Mouse (Mus musculus): ENCODE data around the gene Clcf1.
"Not testable (repeated sequence)": the region's sequence is repeated elsewhere in the genome, so short reads cannot be mapped to it uniquely, and the experiment has no call there.

Clcf1 gene

DNA sequence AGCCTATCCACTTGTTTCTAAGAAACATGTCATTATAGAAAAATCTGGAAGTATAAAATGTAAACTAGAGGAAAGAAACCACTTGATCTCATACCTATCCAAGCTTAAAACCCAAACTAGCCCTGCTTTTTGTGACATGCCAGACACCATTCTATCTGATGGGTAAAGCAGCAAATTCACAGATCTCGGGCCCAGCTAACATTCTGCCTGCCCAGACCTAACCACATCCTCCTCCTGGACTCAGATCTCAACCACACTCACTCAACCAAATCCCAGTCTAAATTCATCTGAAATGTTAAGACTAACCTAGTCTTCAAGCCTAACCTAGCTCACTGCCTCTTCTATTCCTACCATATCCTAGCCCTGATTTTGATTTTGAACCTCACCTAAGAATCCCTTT, 4.7 kb downstream of the Clcf1 start:
- no peak for DNase-seq (ENCODE audit: low spot score)

DNA sequence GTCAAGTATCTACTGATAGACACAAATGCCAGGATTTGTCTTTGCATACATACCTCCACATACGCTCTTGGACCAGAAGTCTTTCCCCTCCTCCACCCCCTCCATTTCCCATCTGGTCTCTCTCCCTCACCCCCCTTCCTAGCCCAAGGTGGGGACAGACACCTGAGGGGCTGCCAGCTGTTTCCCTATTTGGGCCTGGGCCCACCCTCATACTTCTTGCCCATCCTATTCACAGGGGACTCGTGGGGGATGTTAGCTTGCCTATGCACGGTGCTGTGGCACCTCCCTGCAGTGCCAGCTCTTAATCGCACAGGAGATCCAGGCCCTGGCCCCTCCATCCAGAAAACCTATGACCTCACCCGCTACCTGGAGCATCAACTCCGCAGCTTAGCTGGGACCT, 5.9 kb downstream of the Clcf1 start:
- no peak for DNase-seq (ENCODE audit: low spot score)

DNA sequence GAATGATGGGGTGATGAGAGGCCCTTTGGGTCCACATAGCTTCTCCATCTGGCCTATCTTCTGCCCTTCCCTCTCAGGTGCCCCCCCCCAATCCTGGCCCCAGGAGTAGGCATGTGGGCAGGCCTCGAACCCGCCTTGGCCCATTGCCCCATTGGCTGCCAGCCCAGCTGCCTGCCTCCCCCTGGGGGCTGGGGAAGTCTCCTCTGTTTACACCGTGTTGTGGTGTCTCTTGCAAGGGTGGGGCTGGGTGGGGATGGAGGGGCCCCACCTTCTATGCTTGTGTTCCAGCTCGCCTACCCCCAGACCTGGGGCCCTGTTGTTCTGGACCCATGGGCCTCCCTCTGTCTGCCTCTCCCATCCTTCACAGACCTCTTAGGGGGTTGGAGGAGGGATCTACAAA, 6.4 kb downstream of the Clcf1 start:
- DNase-seq (ENCODE audit: low spot score) = no peak

DNA sequence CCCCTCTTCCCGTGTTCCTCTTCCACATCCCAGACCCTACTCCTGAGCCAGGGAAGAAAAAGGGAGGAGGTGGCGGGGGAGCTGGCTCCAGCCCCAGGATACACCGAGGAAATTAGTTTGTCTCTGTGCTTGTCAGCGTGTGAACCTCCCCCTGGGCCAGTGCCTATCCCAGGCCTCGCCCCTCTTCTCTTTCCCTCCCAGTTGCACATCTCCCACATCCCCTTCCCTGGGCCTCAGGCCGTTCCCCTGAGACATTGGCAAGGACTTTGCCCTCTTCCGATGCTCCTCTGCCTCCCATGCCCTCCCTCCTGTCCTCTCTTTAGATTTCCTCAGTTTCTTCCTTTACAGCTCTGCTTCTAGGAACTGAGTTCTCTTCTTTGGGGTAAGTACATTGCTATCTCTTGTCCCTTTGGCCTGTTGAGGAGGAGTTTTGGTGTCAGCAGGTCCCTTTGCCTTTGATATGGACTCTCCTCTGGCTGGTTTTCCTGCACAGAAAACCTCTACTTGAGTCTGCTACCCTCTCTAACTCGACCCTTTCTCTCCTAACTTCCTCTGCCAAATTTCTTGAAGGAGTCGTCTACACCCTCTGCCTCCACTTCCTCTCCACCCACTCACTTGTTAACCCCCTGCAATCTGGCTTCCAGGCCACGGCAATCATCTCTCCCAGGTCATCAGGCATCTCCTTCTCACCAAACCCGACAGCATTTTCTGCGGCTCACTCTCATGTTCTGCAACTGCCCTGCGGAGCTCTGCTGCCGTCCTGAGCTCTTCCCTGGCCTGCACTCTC, 7.1 kb downstream of the Clcf1 start:
- DNase-seq (ENCODE audit: low spot score) = no peak

DNA sequence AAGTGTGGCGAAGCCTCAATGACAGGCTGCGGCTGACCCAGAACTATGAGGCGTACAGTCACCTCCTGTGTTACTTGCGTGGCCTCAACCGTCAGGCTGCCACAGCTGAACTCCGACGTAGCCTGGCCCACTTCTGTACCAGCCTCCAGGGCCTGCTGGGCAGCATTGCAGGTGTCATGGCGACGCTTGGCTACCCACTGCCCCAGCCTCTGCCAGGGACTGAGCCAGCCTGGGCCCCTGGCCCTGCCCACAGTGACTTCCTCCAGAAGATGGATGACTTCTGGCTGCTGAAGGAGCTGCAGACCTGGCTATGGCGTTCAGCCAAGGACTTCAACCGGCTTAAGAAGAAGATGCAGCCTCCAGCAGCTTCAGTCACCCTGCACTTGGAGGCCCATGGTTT, 8.1 kb downstream of the Clcf1 start:
- no peak for DNase-seq (ENCODE audit: low spot score)

DNA sequence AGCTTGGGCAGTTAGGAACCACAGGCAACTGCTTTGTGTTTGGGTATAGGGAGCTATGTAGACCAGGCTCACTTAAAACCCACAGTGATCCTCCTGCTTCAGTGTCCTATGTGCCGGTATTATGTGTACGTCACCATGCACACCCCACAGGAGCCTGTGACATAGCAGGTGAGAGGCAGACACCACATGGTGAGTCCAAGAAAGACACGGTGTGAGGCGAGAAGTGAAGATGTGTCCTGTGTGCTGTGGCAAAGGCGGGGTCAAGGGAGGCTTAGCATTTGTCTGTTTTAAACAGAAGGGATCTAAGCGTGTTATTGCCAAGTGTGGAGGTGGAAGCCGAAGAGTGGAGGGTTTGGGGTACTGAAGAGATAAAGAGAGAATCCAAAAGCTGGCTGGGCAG, 12.7 kb downstream of the Clcf1 start:
- DNase-seq (ENCODE audit: low spot score) = no peak

DNA sequence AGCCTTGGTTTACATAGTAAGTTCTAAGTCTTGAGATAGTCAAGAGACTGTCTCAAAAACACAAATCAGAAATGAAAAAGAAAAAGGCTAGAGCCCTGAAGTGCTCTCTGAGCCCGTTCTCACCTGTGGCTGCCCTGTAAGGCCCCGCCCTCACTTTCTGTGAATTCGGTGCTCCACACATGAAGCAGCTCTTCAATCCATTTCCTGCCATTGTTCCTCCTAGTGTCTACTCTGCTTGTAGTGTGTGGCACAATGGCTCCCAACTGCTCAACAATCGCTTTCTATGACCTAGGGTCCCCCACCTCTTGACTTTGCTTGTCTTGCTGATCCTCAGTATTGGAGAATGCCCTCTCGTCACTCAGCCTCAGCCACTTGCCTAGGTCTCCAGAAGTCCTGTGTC, 13.4 kb downstream of the Clcf1 start:
- no peak for DNase-seq (ENCODE audit: low spot score)

DNA sequence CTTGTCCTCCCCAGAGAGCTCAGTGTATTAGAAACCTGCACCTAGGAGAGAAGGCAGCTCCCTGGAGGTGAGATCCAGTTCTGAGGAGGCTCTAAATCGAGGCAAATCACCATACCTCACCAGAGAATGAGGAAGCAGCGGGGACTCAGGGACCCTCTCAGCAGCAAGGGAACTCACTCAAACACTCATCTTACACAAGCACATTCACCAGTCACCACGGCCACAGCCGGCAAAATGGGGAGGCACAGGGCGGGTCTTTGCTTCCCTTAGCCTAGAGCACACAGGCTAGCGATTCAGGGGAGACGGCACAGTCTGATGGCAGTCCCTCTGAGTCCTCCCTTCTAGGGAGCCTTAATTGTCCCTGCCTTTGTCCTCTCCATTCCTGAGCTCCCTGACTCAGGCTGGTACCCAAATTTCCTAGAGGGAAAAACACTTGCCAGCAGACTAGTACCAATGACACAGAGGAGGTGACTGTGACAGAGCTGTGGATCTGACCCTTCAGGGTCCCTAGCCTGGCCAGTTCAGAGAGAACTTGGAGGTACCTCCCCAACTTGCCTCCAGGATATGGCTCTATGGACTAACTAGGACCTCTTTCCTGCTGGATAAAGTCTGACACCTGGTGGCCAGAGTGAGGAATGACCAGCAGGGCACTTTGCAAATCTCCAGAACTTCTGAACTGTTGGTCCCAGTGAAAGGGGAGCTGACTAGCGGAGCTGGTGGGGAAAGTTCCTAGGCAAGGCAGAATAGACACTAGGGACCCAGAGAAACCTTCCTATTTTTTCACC, 14.0 kb downstream of the Clcf1 start:
- DNase-seq (ENCODE audit: low spot score) = no peak

DNA sequence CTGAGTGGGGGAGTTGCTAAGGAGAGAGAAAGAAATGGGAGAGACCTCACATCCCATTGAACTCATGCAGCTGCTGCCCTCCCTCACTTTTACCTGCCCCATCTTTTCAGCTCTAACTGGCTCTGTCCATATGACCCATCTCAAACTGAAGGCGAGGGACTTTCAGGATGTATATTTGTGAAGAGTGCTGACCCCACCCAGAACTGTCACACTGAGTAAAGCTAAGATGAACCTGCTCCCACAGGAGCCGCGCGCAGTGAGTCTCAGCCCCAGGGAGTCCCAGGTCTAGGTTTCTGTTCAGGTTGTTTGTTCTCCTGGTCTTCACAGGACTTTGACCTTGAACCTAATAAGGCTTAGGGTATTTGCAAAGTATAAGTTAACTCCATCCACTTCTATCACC, 14.9 kb downstream of the Clcf1 start:
- DNase-seq (ENCODE audit: low spot score) = no peak

DNA sequence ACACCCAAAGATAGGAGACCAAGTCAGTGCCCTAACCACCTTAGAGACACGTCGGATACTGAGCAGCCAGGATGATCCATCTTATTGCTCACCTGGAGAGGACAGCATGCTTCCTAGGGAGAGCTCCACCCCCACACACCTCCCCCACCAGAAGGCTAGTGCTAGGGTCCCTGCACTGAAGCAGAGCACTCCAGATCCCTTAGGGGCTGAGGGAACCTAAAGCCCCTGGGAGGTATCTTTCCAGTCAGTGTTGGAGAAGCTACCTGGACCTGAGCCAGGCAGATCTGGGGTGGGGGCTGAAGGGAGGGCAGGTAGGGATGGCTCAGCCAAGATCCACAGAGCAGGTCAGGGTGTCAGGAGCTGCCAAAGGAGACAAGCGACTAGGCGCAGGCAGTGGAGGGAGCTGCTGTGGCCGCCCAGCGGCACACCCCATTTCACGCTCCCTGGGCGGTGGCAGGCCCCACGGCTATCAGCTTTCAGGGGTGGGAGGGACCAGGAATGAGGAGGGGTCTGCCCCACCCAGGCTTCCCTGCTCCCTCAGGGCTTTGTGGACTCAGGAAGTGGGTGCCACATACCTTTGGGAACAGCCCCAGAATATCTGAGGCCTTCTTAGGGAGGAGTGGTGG, 15.5 kb downstream of the Clcf1 start:
- no peak for DNase-seq (ENCODE audit: low spot score)

DNA sequence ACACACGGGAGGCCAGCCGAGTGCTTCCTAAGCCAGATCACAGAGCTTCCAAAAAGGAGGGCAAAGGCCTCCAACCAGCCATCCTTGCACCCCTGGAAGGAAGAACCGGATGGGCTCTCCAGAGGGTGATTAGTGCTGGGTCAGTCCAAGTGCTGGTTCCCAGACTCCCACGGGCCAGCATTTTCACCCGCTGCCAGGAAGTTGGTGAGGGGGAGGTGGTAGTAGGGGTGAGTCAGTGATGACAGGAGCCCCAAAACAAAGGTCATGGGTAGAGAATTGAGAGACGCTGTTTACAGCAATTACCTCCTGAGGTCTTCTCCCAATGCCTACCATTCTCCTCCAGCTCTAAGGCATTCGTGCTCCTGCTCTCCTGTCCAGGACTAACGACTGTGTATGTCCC, 16.4 kb downstream of the Clcf1 start:
- DNase-seq (ENCODE audit: low spot score) = no peak

DNA sequence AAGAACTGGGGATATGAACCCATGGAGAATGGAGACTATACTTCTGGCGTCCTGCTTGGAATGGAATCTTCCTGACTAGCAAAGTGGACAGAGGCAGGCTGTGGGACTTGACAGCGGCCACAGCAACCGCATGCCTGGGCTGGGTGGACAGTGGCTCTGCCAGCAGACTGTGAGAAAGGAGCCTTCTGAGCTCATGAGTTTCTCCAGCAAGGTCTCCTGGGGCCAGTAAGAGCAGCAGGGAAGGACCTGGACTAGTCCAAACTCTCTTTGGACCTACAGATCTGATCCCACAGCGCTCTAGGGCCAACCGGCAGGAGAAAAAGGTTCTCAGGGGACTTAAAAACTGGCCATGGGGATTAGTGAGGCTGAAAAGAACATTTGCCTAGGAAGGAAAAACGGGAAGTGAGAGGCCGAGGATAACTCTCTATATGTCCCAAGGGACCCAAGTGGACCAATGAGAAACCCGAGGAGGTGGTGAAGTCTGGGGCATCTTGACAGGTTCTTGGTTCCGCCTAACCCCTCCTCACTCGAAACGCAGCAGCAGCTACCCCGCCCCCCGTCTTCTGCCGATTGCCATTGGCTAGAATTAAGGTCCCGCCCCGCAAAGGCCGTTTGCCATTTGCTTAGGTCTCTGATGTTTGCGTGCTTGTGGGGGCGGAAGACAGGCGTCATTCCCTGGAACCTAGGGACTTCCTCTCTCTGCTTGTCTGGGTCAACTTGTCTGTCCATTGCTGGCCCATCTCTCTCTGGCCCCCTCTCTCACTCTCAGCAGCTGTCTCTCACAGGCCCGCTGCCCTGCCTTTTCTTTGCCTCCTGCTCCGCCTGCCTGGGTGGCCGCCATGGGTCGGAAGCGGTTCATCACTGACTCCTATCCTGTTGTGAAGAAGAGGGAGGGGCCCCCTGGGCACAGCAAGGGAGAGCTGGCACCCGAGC, 17.5 kb downstream of the Clcf1 start, which contains the start of gene Pold4:
Gene Pold4 (plus strand): TSS at position 647 of the 933 bp plus-strand sequence.
- DNase-seq (ENCODE audit: low spot score) = peak; percentile 97

DNA sequence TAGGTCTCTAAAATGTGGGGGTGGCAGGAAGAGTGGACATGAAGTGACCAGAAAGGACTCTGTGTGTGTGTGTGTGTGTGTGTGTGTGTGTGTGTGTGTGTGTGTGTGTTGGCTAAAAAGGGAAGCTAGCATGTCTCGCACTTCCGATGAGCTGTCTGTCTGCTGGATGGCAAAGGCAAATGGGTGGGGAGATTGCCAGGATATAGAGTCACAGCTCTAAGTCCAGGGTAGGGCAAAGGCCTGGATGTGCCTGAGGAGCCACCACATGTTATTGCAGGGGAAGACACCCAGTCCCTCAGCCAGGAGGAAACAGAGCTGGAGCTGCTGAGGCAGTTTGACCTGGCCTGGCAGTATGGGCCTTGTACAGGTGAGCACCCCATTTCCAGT, 18.1 kb downstream of the Clcf1 start:
- no peak for DNase-seq (ENCODE audit: low spot score)

DNA sequence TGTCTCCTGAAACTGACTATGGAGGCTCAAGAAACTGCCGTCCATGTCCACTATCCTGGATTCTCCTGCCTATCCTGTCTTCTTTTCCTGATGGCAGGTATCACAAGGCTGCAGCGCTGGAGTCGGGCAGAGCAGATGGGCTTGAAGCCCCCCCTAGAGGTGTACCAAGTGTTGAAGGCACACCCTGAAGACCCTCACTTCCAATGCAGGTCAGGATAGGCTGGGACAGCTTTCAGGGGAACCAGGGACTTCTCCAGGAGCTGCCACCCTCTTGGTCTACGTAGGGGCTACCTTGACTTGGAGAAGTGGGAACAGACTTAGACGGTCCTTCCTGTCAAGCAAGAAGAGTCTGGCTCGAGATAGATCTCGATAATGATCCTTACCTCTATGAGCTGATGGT, 18.6 kb downstream of the Clcf1 start:
- DNase-seq (ENCODE audit: low spot score) = no peak

DNA sequence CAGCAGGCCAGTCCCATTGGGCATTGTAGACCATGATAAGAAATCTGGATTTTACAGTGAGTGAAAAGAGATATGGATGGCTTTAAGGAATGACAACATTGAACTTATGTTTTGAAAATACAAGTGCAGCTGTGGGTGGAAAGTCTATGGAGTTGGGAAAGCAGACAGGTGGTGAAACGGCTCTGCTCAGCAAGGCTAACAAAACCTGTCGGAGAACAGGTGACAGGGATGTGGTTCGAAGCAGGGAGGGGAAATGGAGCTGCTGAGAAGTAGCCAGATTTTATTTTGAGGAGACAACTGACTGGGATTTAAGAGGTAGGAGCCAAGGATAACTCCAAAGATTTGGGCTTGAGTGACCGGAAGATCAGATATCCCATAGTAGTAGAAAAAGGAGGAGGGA, 20.5 kb downstream of the Clcf1 start:
- no peak for DNase-seq (ENCODE audit: low spot score)

DNA sequence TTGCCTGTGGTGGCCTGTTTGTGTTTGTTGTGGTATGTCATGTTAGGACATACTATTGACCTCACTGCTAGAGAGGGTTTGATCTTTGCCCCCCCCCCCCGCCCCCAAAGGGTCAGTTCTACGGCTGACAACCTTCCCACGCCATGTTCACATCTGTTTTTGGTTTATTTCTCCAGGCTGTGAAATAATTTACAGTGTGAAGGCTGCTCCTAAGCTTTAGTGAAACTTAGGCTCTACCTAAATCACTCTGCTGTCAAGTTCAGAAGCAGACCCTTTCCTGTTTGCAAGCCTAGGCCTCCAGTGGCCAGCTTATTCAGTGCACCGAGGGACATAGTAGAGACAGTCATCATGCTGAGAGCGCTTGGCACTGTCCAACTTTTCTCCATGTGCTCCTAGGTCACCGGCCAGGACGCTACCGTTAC, 26.2 kb downstream of the Clcf1 start:
- no peak for DNase-seq (ENCODE audit: low spot score)

DNA sequence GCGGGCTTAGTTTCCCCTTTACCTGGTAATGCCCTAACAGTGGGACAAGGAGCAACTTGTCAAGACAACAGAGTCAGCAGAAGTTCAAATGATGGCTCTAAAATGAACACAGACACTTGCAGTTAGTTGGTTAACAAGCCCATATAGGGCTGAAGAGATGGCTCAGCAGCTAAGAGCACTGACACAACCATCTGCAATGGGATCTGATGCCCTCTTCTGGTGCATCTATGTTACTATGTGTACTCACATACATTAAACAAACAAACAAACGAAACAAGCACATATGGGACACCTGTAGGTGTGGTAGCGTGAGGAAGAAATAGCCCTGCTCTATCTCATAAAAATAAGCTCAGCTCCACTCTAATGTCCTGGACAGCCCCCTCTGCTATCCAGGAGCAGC, 28.4 kb downstream of the Clcf1 start:
- DNase-seq (ENCODE audit: low spot score) = no peak

DNA sequence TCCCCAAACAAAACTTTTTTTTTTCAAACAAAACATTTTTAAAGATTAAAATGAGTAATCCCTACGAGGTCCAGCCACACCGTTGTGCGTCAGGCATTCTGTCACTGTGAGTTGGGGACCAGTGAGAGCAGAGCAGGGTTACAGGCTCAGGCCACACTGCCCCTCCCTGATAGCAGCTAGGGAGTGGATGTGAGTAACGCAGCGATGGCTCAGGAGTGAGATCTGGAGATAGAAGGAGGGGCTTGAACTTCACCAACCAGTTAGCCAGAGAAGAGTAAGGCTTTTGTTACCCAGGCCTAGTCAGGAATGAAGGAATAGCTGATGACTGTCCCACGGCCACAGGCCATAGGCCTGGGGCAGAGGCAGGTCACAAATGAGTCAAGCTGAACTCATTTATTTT, 30.7 kb downstream of the Clcf1 start:
- DNase-seq (ENCODE audit: low spot score) = no peak

DNA sequence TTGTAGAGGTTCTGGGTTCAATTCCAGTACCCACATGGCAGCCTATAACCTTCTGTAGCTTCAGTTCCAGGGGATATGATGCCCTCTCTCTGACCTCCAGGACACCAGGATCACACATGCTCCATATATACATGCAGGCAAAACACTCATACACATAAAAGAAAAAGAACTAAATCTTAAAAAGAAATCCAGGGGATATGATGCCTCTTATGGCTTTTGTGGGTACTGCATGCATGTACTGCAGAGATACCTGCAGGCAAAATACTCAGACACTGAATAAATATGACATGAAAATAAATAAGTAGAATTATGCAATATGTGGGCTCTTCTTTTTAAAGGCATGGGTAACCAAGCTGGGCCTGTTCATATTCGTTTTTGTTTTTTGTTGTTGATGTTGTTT, 33.0 kb downstream of the Clcf1 start:
- no peak for DNase-seq (ENCODE audit: low spot score)

DNA sequence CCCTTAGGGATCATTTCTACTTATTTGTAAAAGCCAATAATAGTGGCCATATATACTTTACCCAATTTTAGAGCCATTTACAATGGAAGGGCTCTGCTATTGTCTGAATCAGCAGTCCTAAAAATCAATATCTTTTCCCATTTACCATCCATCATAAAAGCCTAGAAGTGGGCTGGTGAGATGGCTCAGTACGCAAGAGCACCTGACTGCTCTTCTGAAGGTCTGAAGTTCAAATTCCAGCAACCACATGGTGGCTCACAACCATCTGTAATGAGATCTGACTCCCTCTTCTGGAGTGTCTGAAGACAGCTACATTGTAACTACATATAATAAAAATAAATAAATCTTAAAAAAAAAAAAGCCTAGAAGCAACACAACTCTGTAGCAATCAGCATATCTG, 34.6 kb downstream of the Clcf1 start:
- DNase-seq (ENCODE audit: low spot score) = not testable (repeated sequence)

DNA sequence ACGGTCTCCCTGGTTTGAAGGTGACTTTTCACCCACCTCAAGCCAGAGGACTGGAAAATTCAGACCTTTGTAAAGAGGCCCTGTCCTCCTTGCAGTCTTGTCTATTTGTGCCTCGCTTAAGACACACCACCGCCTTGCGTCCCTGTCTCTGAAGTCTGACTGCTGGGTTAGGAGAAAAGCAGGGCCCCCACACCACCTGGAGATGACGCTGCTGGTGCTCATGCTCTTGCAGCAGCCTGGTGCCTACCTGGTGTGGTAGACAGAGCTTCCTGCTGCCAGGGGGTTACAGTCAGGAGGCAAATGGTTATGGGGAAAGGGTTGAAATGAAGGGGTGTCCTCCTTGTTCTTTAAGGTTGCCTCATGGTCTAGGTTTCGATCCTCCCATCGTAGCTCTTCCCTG, 40.2 kb downstream of the Clcf1 start:
- DNase-seq (ENCODE audit: low spot score) = no peak

DNA sequence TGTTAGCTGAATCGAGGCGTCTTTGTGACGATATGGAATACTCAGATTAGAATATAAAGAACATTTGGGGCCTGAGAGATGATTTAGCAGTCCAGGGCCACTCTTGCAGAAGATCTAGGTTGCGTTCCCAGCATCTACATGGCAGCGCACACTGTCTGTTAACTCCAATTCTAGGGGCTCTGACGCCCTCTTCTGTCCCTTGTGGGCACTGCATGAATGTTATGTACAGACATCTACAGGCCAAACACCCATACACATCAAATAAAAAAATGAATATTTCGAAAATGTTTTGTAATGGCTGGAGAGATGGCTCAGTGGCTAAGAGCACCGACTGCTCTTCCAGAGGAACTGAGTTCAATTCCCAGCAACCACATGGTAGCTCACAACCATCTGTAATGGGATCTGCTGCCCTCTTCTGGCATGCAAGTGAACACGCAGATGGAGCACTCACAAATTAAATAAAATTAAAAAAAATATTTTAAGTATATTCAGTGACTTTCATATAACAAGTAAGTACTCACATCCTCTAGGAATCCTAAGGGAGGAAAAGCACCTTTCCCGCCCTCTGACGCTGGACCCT, 41.6 kb downstream of the Clcf1 start:
- no peak for DNase-seq (ENCODE audit: low spot score)

Data from left cerebral cortex, adult 11 months (tissue).